20 mouse cellular contexts compared by ENCODE assay signal in genomic region chr11:103831766-103832165, GRCm38 (mm10). TPM values are rescaled to one million over a fixed set of nuclear protein-coding genes. Genes with fewer than 3 reads are reported as not detected.
"Had no signal": no experiment of that assay in that cellular context is flagged by ENCODE, and none has a peak within 500 bp of the region (broad histone marks: within the 10 kb centered on the region; RNA-seq: fewer than 3 reads in every experiment).

No protein-coding gene starts in this region.

- H3K9ac ChIP-seq: liver, embryonic 14.5 days; lung, embryonic 14.5 days; midbrain, embryonic 12.5 days; neural tube, embryonic 13.5 days; neural tube, embryonic 15.5 days had no signal

- DNase-seq: lung, adult 18-20 months; lung, embryonic 14.5 days; lung, postnatal 10 days; lung, postnatal 4 days; retina, postnatal 1 day; right cerebral cortex, adult 18-20 months; right cerebral cortex, postnatal 25 days; right cerebral cortex, postnatal 4 days; spleen, adult 18-20 months; thymus, adult 18-20 months; thymus, postnatal 14 days; thymus, postnatal 36 days had no signal

- H3K4me2 ChIP-seq: lung, embryonic 14.5 days; midbrain, embryonic 12.5 days; neural tube, embryonic 13.5 days; neural tube, embryonic 15.5 days had no signal

- H3K9me3 ChIP-seq: midbrain, embryonic 12.5 days; neural tube, embryonic 13.5 days; neural tube, embryonic 15.5 days had no signal

- H3K4me3 ChIP-seq: midbrain, embryonic 12.5 days; myocyte; neural tube, embryonic 13.5 days; neural tube, embryonic 15.5 days had no signal

- H3K27ac ChIP-seq: liver, embryonic 14.5 days; neural tube, embryonic 13.5 days; neural tube, embryonic 15.5 days had no signal

- H3K4me1 ChIP-seq: neural tube, embryonic 13.5 days; neural tube, embryonic 15.5 days had no signal

- H3K27me3 ChIP-seq: midbrain, embryonic 12.5 days; neural tube, embryonic 13.5 days; neural tube, embryonic 15.5 days had no signal

RNA-seq across cellular contexts. Expression of gene Wnt3, which starts 57.8 kb away (rescaled TPM):
- total RNA-seq: megakaryocyte, adult 5-6 weeks; megakaryocyte-erythroid progenitor cell, adult 5-6 weeks had no signal
- polyA plus RNA-seq: liver, embryonic 16.5 days had no signal
